Mouse (Mus musculus): ENCODE data around the gene Plscr4.

DNA sequence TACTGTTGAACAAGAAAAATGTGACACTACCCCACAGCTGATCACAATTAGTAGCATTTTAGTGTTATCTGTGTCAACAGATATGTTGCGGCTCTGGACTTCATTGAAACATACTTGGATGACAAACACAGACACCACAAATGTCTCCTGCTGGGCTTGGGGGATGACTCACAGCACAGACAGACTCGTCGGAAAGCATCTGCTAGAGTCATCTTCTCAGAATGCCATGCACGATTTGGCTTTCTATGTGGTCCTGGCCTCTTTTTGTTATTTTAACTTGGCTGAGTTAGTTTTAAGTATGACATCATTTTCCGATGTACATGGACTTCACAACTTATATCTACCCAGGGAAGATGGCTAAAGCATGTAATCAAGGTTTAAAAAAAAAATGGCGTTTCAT, 80.6 kb downstream of the Plscr4 start:
- TF ChIP-seq POLR2A (IDR thresholded peaks at IDR 0.05; ENCODE audit: borderline replicate concordance, insufficient read depth, low read length) = no peak
- TF ChIP-seq CTCF (IDR thresholded peaks at IDR 0.05; ENCODE audit: borderline replicate concordance, insufficient read depth, low read depth, low read length) = no peak
